Mouse (Mus musculus) left cerebral cortex, adult 8-10 months (tissue): Measurements from ENCODE around the gene Rtl9. TPM values are rescaled to one million over a fixed set of nuclear protein-coding genes. Genes with fewer than 3 reads are reported as not detected.

ENCODE experiments used
- DNase-seq, 2 experiments: peaks; one replicate each; pipeline ENCODE4 v3.0.0; 2022; ENCODE audit warnings: low spot score in 2 of 2
- total RNA-seq, 4 experiments: library from RNA; stranded (reverse); gene quantifications; 2 replicates each; pipeline ENCODE4 v1.2.4; 2022

Gene Rtl9
- total RNA-seq, result 1 to 10 TPM; 1.2 to 1.6 (median 1.3) TPM

- DNase-seq, result no peak
Measured at GRCm38 (mm10) chrX:143099044-143099754, at the start of gene Rtl9. Gene Rtl9 (plus strand): TSS chrX:143099594.

GRCm38 (mm10) chrX:143051478-143051877 lies 47.9 kb upstream of the Rtl9 start:
- no peak for DNase-seq

GRCm38 (mm10) chrX:143051921-143052320 lies 47.5 kb upstream of the Rtl9 start:
- DNase-seq, result no peak

GRCm38 (mm10) chrX:143058829-143059228 lies 40.6 kb upstream of the Rtl9 start:
- DNase-seq, result peak in 1 of 2 experiments; percentile 62

GRCm38 (mm10) chrX:143062641-143063355 lies 36.6 kb upstream of the Rtl9 start:
- no peak for DNase-seq

GRCm38 (mm10) chrX:143063780-143064179 lies 35.6 kb upstream of the Rtl9 start:
- DNase-seq, result no peak

GRCm38 (mm10) chrX:143064288-143064687 lies 35.1 kb upstream of the Rtl9 start:
- DNase-seq, result no peak

- DNase-seq, result no peak
Measured at GRCm38 (mm10) chrX:143066320-143067114, 32.9 kb upstream of the Rtl9 start.

GRCm38 (mm10) chrX:143067115-143067514 lies 32.3 kb upstream of the Rtl9 start:
- DNase-seq, result no peak

- DNase-seq, result no peak
Measured at GRCm38 (mm10) chrX:143067576-143067975, 31.8 kb upstream of the Rtl9 start.

- no peak for DNase-seq
Measured at GRCm38 (mm10) chrX:143080458-143081336, 18.7 kb upstream of the Rtl9 start.

GRCm38 (mm10) chrX:143082732-143083131 lies 16.7 kb upstream of the Rtl9 start:
- peak in 1 of 2 experiments; percentile 29 for DNase-seq

- DNase-seq, result no peak
Measured at GRCm38 (mm10) chrX:143088225-143088624, 11.2 kb upstream of the Rtl9 start.

GRCm38 (mm10) chrX:143090904-143091588 lies 8.3 kb upstream of the Rtl9 start:
- DNase-seq, result no peak

GRCm38 (mm10) chrX:143097551-143097950 lies 1.8 kb upstream of the Rtl9 start:
- no peak for DNase-seq

GRCm38 (mm10) chrX:143103146-143103545 lies 3.8 kb downstream of the Rtl9 start:
- DNase-seq, result no peak

- DNase-seq, result no peak
Measured at GRCm38 (mm10) chrX:143105866-143106265, 6.5 kb downstream of the Rtl9 start.

GRCm38 (mm10) chrX:143112546-143112945 lies 13.2 kb downstream of the Rtl9 start:
- no peak for DNase-seq
